Mouse (Mus musculus): ENCODE measurements around the gene Atrn. TPM values are rescaled to one million over a fixed set of nuclear protein-coding genes. Genes with fewer than 3 reads are reported as not detected.
"Not testable (repeated sequence)": the region's sequence is repeated elsewhere in the genome, so short reads cannot be mapped to it uniquely, and the experiment has no call there.

The Atrn gene
- polyA plus RNA-seq, 1 experiment, result 0.09 TPM

GRCm38 (mm10) chr2:131030561-131030960, 124.3 kb downstream of the Atrn start:
- H3K36me3 ChIP-seq (ENCODE audit: control insufficient read depth), result peaks cover 18% of the 10 kb centered on the region
- peaks cover 15% of the 10 kb centered on the region for H3K27me3 ChIP-seq (ENCODE audit: control insufficient read depth)
- TF ChIP-seq TAL1 (IDR thresholded peaks at IDR 0.05; ENCODE audit: low read length), result no peak
- no peak for TF ChIP-seq GATA1 (IDR thresholded peaks at IDR 0.05; ENCODE audit: low read length)
- H3K9me3 ChIP-seq (ENCODE audit: control insufficient read depth, low read length), result no peaks in the 10 kb centered on the region; the same call in 1 of the 2 replicates
- no peak overlapping the region for H3K4me3 ChIP-seq (replicated peaks)
- H3K4me1 ChIP-seq (ENCODE audit: control insufficient read depth), result peaks cover 34% of the 10 kb centered on the region

- TF ChIP-seq GATA1 (IDR thresholded peaks at IDR 0.05; ENCODE audit: low read length), result no peak
- no peak for TF ChIP-seq TAL1 (IDR thresholded peaks at IDR 0.05; ENCODE audit: low read length)
- Histone ChIP-seq H3K36me3 (ENCODE audit: control insufficient read depth) (peaks cover 13% of the 10 kb centered on the region), H3K4me1 (ENCODE audit: control insufficient read depth) (peaks cover 34% of the 10 kb centered on the region), H3K4me3 (replicated peaks) (no peak overlapping the region), H3K27me3 (ENCODE audit: control insufficient read depth) (peaks cover 19% of the 10 kb centered on the region), H3K9me3 (ENCODE audit: control insufficient read depth, low read length) (no peaks in the 10 kb centered on the region; the same call in 1 of the 2 replicates)
Measured at GRCm38 (mm10) chr2:131030998-131031397, 124.7 kb downstream of the Atrn start.

GRCm38 (mm10) chr2:131031406-131031805, 125.1 kb downstream of the Atrn start:
- not testable (repeated sequence) for H3K9me3 ChIP-seq (ENCODE audit: control insufficient read depth, low read length); H3K4me3 ChIP-seq (replicated peaks)
- Histone ChIP-seq H3K4me1 (ENCODE audit: control insufficient read depth) (peaks cover 34% of the 10 kb centered on the region), H3K27me3 (ENCODE audit: control insufficient read depth) (peaks cover 23% of the 10 kb centered on the region), H3K36me3 (ENCODE audit: control insufficient read depth) (peaks cover 12% of the 10 kb centered on the region)

GRCm38 (mm10) chr2:131036343-131036742, 130.0 kb downstream of the Atrn start:
- TF ChIP-seq GATA1 (IDR thresholded peaks at IDR 0.05; ENCODE audit: low read length), result no peak
- no peak for TF ChIP-seq TAL1 (IDR thresholded peaks at IDR 0.05; ENCODE audit: low read length)
- no peaks in the 10 kb centered on the region for H3K36me3 ChIP-seq (ENCODE audit: control insufficient read depth)
- peaks cover 12% of the 10 kb centered on the region for H3K4me1 ChIP-seq (ENCODE audit: control insufficient read depth)
- peaks cover 73% of the 10 kb centered on the region for H3K27me3 ChIP-seq (ENCODE audit: control insufficient read depth)
- H3K9me3 ChIP-seq (ENCODE audit: control insufficient read depth, low read length), result no peaks in the 10 kb centered on the region; the same call in 1 of the 2 replicates
- no peak overlapping the region for H3K4me3 ChIP-seq (replicated peaks)

GRCm38 (mm10) chr2:131036757-131037156, 130.5 kb downstream of the Atrn start:
- Histone ChIP-seq H3K27me3 (ENCODE audit: control insufficient read depth) (peaks cover 77% of the 10 kb centered on the region), H3K9me3 (ENCODE audit: control insufficient read depth, low read length) (no peaks in the 10 kb centered on the region; the same call in 1 of the 2 replicates)
- no peak for TF ChIP-seq TAL1 (IDR thresholded peaks at IDR 0.05; ENCODE audit: low read length)
- no peak for TF ChIP-seq GATA1 (IDR thresholded peaks at IDR 0.05; ENCODE audit: low read length)

GRCm38 (mm10) chr2:131037226-131037990, 131.1 kb downstream of the Atrn start:
- peaks cover 4% of the 10 kb centered on the region for H3K4me1 ChIP-seq (ENCODE audit: control insufficient read depth)
- TF ChIP-seq TAL1 (IDR thresholded peaks at IDR 0.05; ENCODE audit: low read length) (no peak), GATA1 (IDR thresholded peaks at IDR 0.05; ENCODE audit: low read length) (no peak)
- peaks cover 84% of the 10 kb centered on the region for H3K27me3 ChIP-seq (ENCODE audit: control insufficient read depth)
- no peaks in the 10 kb centered on the region; the same call in 1 of the 2 replicates for H3K9me3 ChIP-seq (ENCODE audit: control insufficient read depth, low read length)
- H3K36me3 ChIP-seq (ENCODE audit: control insufficient read depth), result no peaks in the 10 kb centered on the region
- H3K4me3 ChIP-seq (replicated peaks), result no peak overlapping the region

More at GRCm38 (mm10) chr2:131036757-131037156, 130.5 kb downstream of the Atrn start:
- H3K4me1 ChIP-seq (ENCODE audit: control insufficient read depth), result peaks cover 11% of the 10 kb centered on the region
- H3K36me3 ChIP-seq (ENCODE audit: control insufficient read depth), result no peaks in the 10 kb centered on the region
- H3K4me3 ChIP-seq (replicated peaks), result no peak overlapping the region

GRCm38 (mm10) chr2:131038197-131038596, 131.9 kb downstream of the Atrn start:
- peaks cover 3% of the 10 kb centered on the region for H3K4me1 ChIP-seq (ENCODE audit: control insufficient read depth)
- H3K27me3 ChIP-seq (ENCODE audit: control insufficient read depth), result peaks cover 91% of the 10 kb centered on the region
- TF ChIP-seq GATA1 (IDR thresholded peaks at IDR 0.05; ENCODE audit: low read length) (no peak), TAL1 (IDR thresholded peaks at IDR 0.05; ENCODE audit: low read length) (no peak)
- no peaks in the 10 kb centered on the region for H3K36me3 ChIP-seq (ENCODE audit: control insufficient read depth)
- no peaks in the 10 kb centered on the region; the same call in 1 of the 2 replicates for H3K9me3 ChIP-seq (ENCODE audit: control insufficient read depth, low read length)
- no peak overlapping the region for H3K4me3 ChIP-seq (replicated peaks)

GRCm38 (mm10) chr2:131038675-131039074, 132.4 kb downstream of the Atrn start:
- H3K4me3 ChIP-seq (replicated peaks), result no peak overlapping the region
- H3K27me3 ChIP-seq (ENCODE audit: control insufficient read depth), result peaks cover 93% of the 10 kb centered on the region
- H3K9me3 ChIP-seq (ENCODE audit: control insufficient read depth, low read length), result no peaks in the 10 kb centered on the region; the same call in 1 of the 2 replicates
- H3K36me3 ChIP-seq (ENCODE audit: control insufficient read depth), result no peaks in the 10 kb centered on the region
- H3K4me1 ChIP-seq (ENCODE audit: control insufficient read depth), result peaks cover 3% of the 10 kb centered on the region
- no peak for TF ChIP-seq GATA1 (IDR thresholded peaks at IDR 0.05; ENCODE audit: low read length)
- TF ChIP-seq TAL1 (IDR thresholded peaks at IDR 0.05; ENCODE audit: low read length), result no peak

GRCm38 (mm10) chr2:131040854-131041825, 134.8 kb downstream of the Atrn start:
- TF ChIP-seq TAL1 (IDR thresholded peaks at IDR 0.05; ENCODE audit: low read length) (no peak), GATA1 (IDR thresholded peaks at IDR 0.05; ENCODE audit: low read length) (no peak)
- peaks cover 15% of the 10 kb centered on the region for H3K4me1 ChIP-seq (ENCODE audit: control insufficient read depth)
- H3K9me3 ChIP-seq (ENCODE audit: control insufficient read depth, low read length), result no peaks in the 10 kb centered on the region; the same call in 1 of the 2 replicates
- H3K27me3 ChIP-seq (ENCODE audit: control insufficient read depth), result peaks cover 84% of the 10 kb centered on the region
- no peaks in the 10 kb centered on the region for H3K36me3 ChIP-seq (ENCODE audit: control insufficient read depth)
- no peak overlapping the region for H3K4me3 ChIP-seq (replicated peaks)
